In the genomic region with DNA sequence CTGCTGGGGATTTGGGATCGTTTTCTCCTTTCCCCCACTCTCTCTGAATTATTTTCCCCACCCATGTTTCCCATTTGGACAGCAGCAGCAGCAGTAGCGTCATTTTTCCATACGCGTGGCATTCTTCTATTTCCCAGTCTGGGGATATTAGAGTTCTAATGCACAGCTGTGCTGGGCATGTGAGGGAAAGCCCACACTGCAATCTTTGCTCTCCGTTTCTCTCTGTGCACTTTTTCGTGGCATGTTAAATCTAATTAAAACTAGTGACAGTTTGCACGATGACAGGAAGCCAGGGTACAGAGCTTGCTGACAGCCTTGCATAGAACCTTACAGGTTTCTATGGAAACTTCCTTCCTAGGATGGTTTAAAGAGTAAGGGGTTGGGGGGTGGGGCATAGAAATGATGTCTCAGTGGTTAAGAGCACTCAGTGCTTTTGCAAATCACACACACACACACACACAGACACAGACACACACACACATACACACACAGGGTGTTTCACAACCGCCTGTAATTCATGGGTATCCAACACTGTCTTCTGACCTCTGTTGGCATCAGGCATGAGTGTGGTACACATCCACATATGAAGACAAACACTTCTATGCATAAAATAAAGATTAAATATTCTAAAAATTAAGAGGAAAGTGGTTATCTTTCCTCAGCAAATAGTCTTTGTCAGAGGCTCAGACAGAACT, we compare ENCODE assay signal across 9 mouse cellular contexts. TPM values are rescaled to one million over a fixed set of nuclear protein-coding genes. Genes with fewer than 3 reads are reported as not detected.
DNase-seq lines count a peak whose midpoint lies in the region; TF ChIP-seq lines count a peak whose summit lies in the region.
"Had no signal": no experiment of that assay in that cellular context is flagged by ENCODE, and none has a peak within 500 bp of the region (broad histone marks: within the 10 kb centered on the region; RNA-seq: fewer than 3 reads in every experiment).

No protein-coding gene starts in this region.

- no peak overlapping the region for H3K27ac ChIP-seq in kidney, adult 2 months (ENCODE audit: insufficient read depth, low read depth, low read length)
- H3K27ac ChIP-seq in testis, adult 2 months (ENCODE audit: control insufficient read depth, insufficient read depth, low read depth, low read length): peak overlapping the region; percentile 16; the same call in 1 of the 2 replicates
- H3K27ac ChIP-seq in limb, embryonic 10.5 days: peak overlapping the region; percentile 89

- peak overlapping the region; percentile 44 for H3K4me3 ChIP-seq in kidney, adult 2 months (ENCODE audit: insufficient read depth, low read depth, low read length)
- peak overlapping the region; percentile 15; the same call in 1 of the 2 replicates for H3K4me3 ChIP-seq in testis, adult 2 months (ENCODE audit: control insufficient read depth, low read depth, low read length)
- peak overlapping the region; percentile 48 for H3K4me3 ChIP-seq in limb, embryonic 10.5 days

- TF ChIP-seq POLR2A in kidney, adult 2 months (IDR thresholded peaks at IDR 0.05; ENCODE audit: low read depth, low read length): no peak
- no peak for TF ChIP-seq POLR2A in testis, adult 2 months (IDR thresholded peaks at IDR 0.05; ENCODE audit: control insufficient read depth, low read depth, low read length)

- H3K9me3 ChIP-seq in limb, embryonic 10.5 days (replicated peaks): no peaks in the 10 kb centered on the region

- 0 out of 2 replicates have a peak, but pooled peaks cover 3% of the 10 kb centered on the region for H3K4me1 ChIP-seq in kidney, adult 2 months (ENCODE audit: control insufficient read depth, insufficient read depth, low read length)
- peaks cover 4% of the 10 kb centered on the region; the same call in 1 of the 2 replicates for H3K4me1 ChIP-seq in testis, adult 2 months (ENCODE audit: control insufficient read depth, insufficient read depth, low read length)
- H3K4me1 ChIP-seq in limb, embryonic 10.5 days: peaks cover 34% of the 10 kb centered on the region

- no peaks in the 10 kb centered on the region for H3K27me3 ChIP-seq in kidney, adult 2 months (replicated peaks; ENCODE audit: control insufficient read depth, insufficient read depth, low read length)
- no peaks in the 10 kb centered on the region for H3K27me3 ChIP-seq in testis, adult 2 months (ENCODE audit: control insufficient read depth, insufficient read depth, low read length)
- no peaks in the 10 kb centered on the region for H3K27me3 ChIP-seq in limb, embryonic 10.5 days (ENCODE audit: low read depth, poor library complexity, severe bottlenecking)

- H3K36me3 ChIP-seq in kidney, adult 2 months (ENCODE audit: control insufficient read depth, insufficient read depth, low read length): no peaks in the 10 kb centered on the region
- no peaks in the 10 kb centered on the region for H3K36me3 ChIP-seq in testis, adult 2 months (ENCODE audit: control insufficient read depth, insufficient read depth, low read length)
- peaks cover 5% of the 10 kb centered on the region; the same call in 1 of the 2 replicates for H3K36me3 ChIP-seq in limb, embryonic 10.5 days

- TF ChIP-seq CTCF in kidney, adult 2 months (conservative IDR thresholded peaks at IDR 0.05; ENCODE audit: insufficient read depth, insufficient read length, low read depth, low read length): no peak
- no peak for TF ChIP-seq CTCF in testis, adult 2 months (IDR thresholded peaks at IDR 0.05; ENCODE audit: control insufficient read depth, insufficient read depth, insufficient replicate concordance, low read depth, low read length)

- DNase-seq in kidney, adult 2 months: no peak
- no peak for DNase-seq in kidney, adult 8-10 months
- DNase-seq in testis, postnatal 14 days (ENCODE audit: low spot score): no peak
- DNase-seq in limb, embryonic 10.5 days (ENCODE audit: low spot score): no peak
- no peak for DNase-seq in adrenal gland, adult (ENCODE audit: inconsistent age in 2 of 2, low spot score in 1 of 2)
- DNase-seq in B cell, adult 2 months: no peak
- DNase-seq in adrenal gland, postnatal 25 days: no peak
- DNase-seq: cerebellum, adult 11-12 months had no signal

- 69% methylated on average over 8 of the region's 8 CpGs for WGBS in kidney, adult 2 months
- 60% methylated on average over 8 of the region's 8 CpGs for WGBS in limb, embryonic 10.5 days

RNA-seq across cellular contexts. Expression of gene Fam198b, which starts 3.0 kb away (rescaled TPM):
- polyA plus RNA-seq in kidney, adult 2 months (2012; rRNA removed): 2.1 and 2.4 TPM in 2 replicates
- polyA plus RNA-seq in testis, adult 2 months (2012; rRNA removed): 3.7 and 4.0 TPM in 2 replicates
- polyA plus RNA-seq in limb, embryonic 10.5 days (2016; fragmentation: Nextera tagmentation; extraction: Ambion mirVana): 7.7 and 8.5 TPM in 2 replicates
- 12.4 and 13.2 TPM in 2 replicates for total RNA-seq in adrenal gland, postnatal 25 days (2021)

RNA-seq across cellular contexts. Expression of gene Tmem144, which starts 34.7 kb away (rescaled TPM):
- 7.1 and 7.4 TPM in 2 replicates for polyA plus RNA-seq in kidney, adult 2 months (2012; rRNA removed)
- 463 and 494 TPM in 2 replicates for polyA plus RNA-seq in testis, adult 2 months (2012; rRNA removed)
- polyA plus RNA-seq in limb, embryonic 10.5 days (2016; fragmentation: Nextera tagmentation; extraction: Ambion mirVana): 3.4 and 3.8 TPM in 2 replicates
- total RNA-seq in adrenal gland, postnatal 25 days (2021): 13.9 and 17.2 TPM in 2 replicates

Comparison
In these comparisons a context has a peak if more than half of its experiments do, and no peak if none do; other contexts are left out.
1. RNA of gene Tmem144, which starts 34.7 kb away (polyA plus RNA-seq): 463 to 494 TPM in testis, adult 2 months; 7.1 to 7.4 TPM in kidney, adult 2 months and 3.4 to 3.8 TPM in limb, embryonic 10.5 days; every median in the first group is over 10 times any median in the second.
2. Peak in every context shown above with its lines, with median percentiles within 50 percentile points of each other: H3K4me3 ChIP-seq.